Mouse (Mus musculus) liver, embryonic 14.5 days (tissue): ENCODE data around the gene Dusp12. TPM values are rescaled to one million over a fixed set of nuclear protein-coding genes. Genes with fewer than 3 reads are reported as not detected.

Source experiments
- ATAC-seq: fragments of 200-750 bp; cut with Nextera tagmentation; 2 replicates; pipeline ENCODE4 v1.8.0; 2017; ENCODE audit warnings: moderate number of reproducible peaks, mild to moderate bottlenecking, moderate library complexity; ENCODE audit not compliant: insufficient read depth
- DNase-seq, 3 experiments: peaks; one replicate each; pipeline ENCODE4 v3.0.0-alpha.2; 2012 to 2013; ENCODE audit warnings: low read depth in 3 of 3, low spot score in 3 of 3
- H3K27ac ChIP-seq: fragments of 300-500 bp; sonication (generic); 2 replicates; pipeline ENCODE4 v1.5.1; 2014; ENCODE audit warnings: moderate library complexity, mild to moderate bottlenecking, control low read depth, inconsistent platforms
- H3K27me3 ChIP-seq: fragments of 300-500 bp; sonication (generic); 2 replicates; pipeline ENCODE4 v1.6.1; 2014; ENCODE audit warnings: mild to moderate bottlenecking, low read length, moderate library complexity; ENCODE audit not compliant: control insufficient read depth, insufficient read depth
- H3K36me3 ChIP-seq: fragments of 300-500 bp; sonication (generic); replicated peaks from 2 replicates; pipeline ENCODE4 v1.6.1; 2014; ENCODE audit warnings: low read depth; ENCODE audit not compliant: control insufficient read depth, insufficient read depth
- H3K4me1 ChIP-seq, 2 experiments: fragments of 200-500 bp in 1 of 2; fragments of 300-500 bp in 1 of 2; sonication (generic) in 1 of 2; replicated peaks; 2 replicates each; pipeline ENCODE4 v1.6.1; 2012 to 2014; ENCODE audit warnings: antibody characterized with exemption in 1 of 2, inconsistent platforms in 1 of 2, low read length in 1 of 2; ENCODE audit not compliant: control insufficient read depth in 2 of 2, insufficient read depth in 2 of 2
- H3K4me2 ChIP-seq: fragments of 300-500 bp; sonication (generic); 2 replicates; pipeline ENCODE4 v1.6.1; 2014; ENCODE audit warnings: low read depth, mild to moderate bottlenecking, control low read depth, moderate library complexity
- H3K4me3 ChIP-seq, 2 experiments: fragments of 200-500 bp in 1 of 2; fragments of 300-500 bp in 1 of 2; sonication (generic) in 1 of 2; 2 replicates each; pipeline ENCODE4 v1.5.1; 2012 to 2014; ENCODE audit warnings: low read depth in 2 of 2, low read length in 2 of 2, mild to moderate bottlenecking in 2 of 2, control low read depth in 1 of 2, inconsistent platforms in 1 of 2, moderate library complexity in 1 of 2; ENCODE audit not compliant: insufficient read depth in 1 of 2
- H3K9ac ChIP-seq: fragments of 300-500 bp; sonication (generic); replicated peaks from 2 replicates; pipeline ENCODE4 v1.6.1; 2014; ENCODE audit warnings: mild to moderate bottlenecking, control low read depth, moderate library complexity
- H3K9me3 ChIP-seq: fragments of 300-500 bp; sonication (generic); 2 replicates; pipeline ENCODE4 v1.6.1; 2016; ENCODE audit warnings: low read length, mixed read lengths; ENCODE audit not compliant: control insufficient read depth
- CTCF ChIP-seq: IDR thresholded peaks from 2 replicates; pipeline ENCODE4 v1.5.1; 2016; ENCODE audit warnings: antibody characterized with exemption, low read depth, control low read depth
- EP300 ChIP-seq: IDR thresholded peaks from 2 replicates; pipeline ENCODE4 v1.6.1; 2016; ENCODE audit warnings: antibody characterized with exemption, low read depth
- WGBS: fragments of 180-500 bp; shearing (Covaris S2); extraction: QIAGEN DNeasy Blood & Tissue Kit; methylation state at CpG from one replicate; pipeline ENCODE4 v1.1.7; 2014; ENCODE audit not compliant: insufficient replicate concordance; 5-methylcytosine and 5-hydroxymethylcytosine counted together
- polyA plus RNA-seq, 2 experiments: library from polyadenylated mRNA; depleted of rRNA in 1 of 2; stranded (reverse) in 1 of 2; unstranded in 1 of 2; fragments of >200 nt; fragmentation: Nextera tagmentation in 1 of 2; extraction: Ambion mirVana in 1 of 2; gene quantifications; 2 replicates each; pipeline versions ENCODE4 v1.2.1 to v1.2.3; 2012 to 2014

Dusp12 gene
- polyA plus RNA-seq, 2 experiments = 13.6 to 19.1 TPM

GRCm38 (mm10) chr1:170929245-170929644 is 43.9 kb upstream of the Dusp12 start:
- DNase-seq (no peak), ATAC-seq (no peak)
- WGBS = 63% methylated on average over 4 of the region's 4 CpGs
- 0 out of 4 replicates have a peak, but pooled peaks cover 0 to 2% of the 10 kb centered on the region in 2 experiments for H3K4me1 ChIP-seq
- no peaks in the 10 kb centered on the region for H3K9me3 ChIP-seq
- no peak overlapping the region for H3K4me3 ChIP-seq
- no peak overlapping the region for H3K9ac ChIP-seq
- no peak overlapping the region for H3K4me2 ChIP-seq
- no peak overlapping the region for H3K27ac ChIP-seq
- H3K36me3 ChIP-seq = no peaks in the 10 kb centered on the region
- no peak for TF ChIP-seq CTCF
- TF ChIP-seq EP300 = no peak
- H3K27me3 ChIP-seq = no peaks in the 10 kb centered on the region

- DNase-seq (no peak), ATAC-seq (no peak)
- H3K4me3 ChIP-seq = no peak overlapping the region
- H3K36me3 ChIP-seq = no peaks in the 10 kb centered on the region
- no peaks in the 10 kb centered on the region for H3K9me3 ChIP-seq
- no peak overlapping the region for H3K4me2 ChIP-seq
- no peaks in the 10 kb centered on the region for H3K27me3 ChIP-seq
- no peak overlapping the region for H3K27ac ChIP-seq
- 0 out of 4 replicates have a peak, but pooled peaks cover 0 to 2% of the 10 kb centered on the region in 2 experiments for H3K4me1 ChIP-seq
- TF ChIP-seq CTCF = no peak
- no peak for TF ChIP-seq EP300
- H3K9ac ChIP-seq = no peak overlapping the region
- WGBS = 54% methylated on average over 2 of the region's 2 CpGs
Observed at GRCm38 (mm10) chr1:170928467-170928866, 43.1 kb upstream of the Dusp12 start.

DNA sequence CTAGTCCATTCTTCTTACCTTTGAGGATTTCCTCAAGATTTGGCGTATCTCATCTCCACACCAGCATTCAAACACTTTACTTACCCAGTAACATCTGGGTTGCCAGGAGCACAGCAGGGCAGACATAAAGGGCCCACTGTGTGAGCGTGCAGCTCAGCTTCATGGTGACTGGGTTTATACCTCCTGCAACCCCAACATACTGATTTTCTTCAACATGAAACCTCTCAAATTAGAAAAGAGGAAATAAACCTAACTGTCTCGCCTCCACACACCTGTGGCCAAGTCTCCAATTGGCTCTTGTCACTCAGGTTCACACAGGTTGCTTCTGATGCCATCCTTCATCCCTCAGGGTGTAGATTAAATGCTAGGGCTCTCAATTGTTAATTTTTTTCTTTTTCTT is 42.0 kb upstream of the Dusp12 start, which contains the start of gene Fcrla:
TSS of gene Fcrla (minus strand) at position 206 of the 400 bp plus-strand sequence.
- Histone ChIP-seq H3K4me1 (0 out of 4 replicates have a peak, but pooled peaks cover 0 to 2% of the 10 kb centered on the region in 2 experiments), H3K27me3 (no peaks in the 10 kb centered on the region), H3K4me3 (no peak within 1 kb of the TSS), H3K9ac (no peak within 1 kb of the TSS), H3K4me2 (no peak within 1 kb of the TSS), H3K27ac (no peak within 1 kb of the TSS), H3K9me3 (no peaks in the 10 kb centered on the region), H3K36me3 (no peaks in the 10 kb centered on the region)
- ATAC-seq (no peak), DNase-seq (no peak)
- 56% methylated on average over 3 of the region's 3 CpGs for WGBS
- TF ChIP-seq EP300 (no peak), CTCF (no peak)

DNA sequence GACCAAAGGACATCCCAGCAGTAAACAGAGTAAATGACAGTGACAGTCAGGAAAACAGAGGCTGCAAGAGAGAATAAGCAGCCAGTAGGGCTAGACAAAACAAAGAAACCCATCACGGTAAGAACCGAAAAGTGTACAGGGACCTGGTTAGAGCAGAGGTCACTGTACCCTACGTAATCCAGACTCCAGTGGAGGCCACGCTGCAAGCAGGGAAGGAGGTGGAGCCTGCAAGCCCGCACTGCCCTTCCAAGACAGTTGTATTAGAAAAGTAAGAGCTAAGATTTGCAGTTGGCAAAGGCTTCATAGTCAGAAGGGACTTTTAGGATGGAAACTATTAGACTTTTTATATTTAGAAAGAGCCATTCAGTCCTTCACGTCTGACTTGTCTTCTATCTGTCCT is 41.6 kb upstream of the Dusp12 start:
- Histone ChIP-seq H3K27ac (no peak overlapping the region), H3K9me3 (no peaks in the 10 kb centered on the region), H3K36me3 (no peaks in the 10 kb centered on the region), H3K4me2 (no peak overlapping the region), H3K4me1 (0 out of 4 replicates have a peak, but pooled peaks cover 0 to 2% of the 10 kb centered on the region in 2 experiments), H3K27me3 (no peaks in the 10 kb centered on the region), H3K4me3 (no peak overlapping the region), H3K9ac (no peak overlapping the region)
- 57% methylated on average over 6 of the region's 6 CpGs for WGBS
- DNase-seq (no peak), ATAC-seq (no peak)
- TF ChIP-seq EP300 = no peak
- no peak for TF ChIP-seq CTCF

DNA sequence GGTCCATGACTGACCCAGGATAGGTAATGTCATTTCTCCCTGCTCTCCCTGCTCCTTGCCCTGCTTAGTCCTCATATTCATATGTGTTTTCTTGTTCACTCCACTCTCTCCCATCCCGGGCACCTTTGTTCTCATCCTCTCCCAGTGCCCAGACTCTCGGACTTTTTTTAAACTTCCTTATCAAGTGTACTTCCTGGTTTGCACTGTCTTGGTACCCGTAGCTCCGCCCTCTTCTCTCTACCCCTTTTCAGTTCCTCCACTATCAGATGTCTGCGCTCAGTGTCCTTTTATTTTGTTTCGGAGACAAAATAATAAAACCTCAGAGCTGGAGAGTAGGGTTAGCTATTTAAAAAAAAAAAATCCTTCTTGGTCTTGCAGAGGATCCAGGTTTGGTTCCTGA is 39.1 kb upstream of the Dusp12 start:
- no peak for ATAC-seq
- peak in 1 of 3 experiments; percentile 44 for DNase-seq
- no peaks in the 10 kb centered on the region for H3K9me3 ChIP-seq
- no peak overlapping the region for H3K27ac ChIP-seq
- no peaks in the 10 kb centered on the region for H3K27me3 ChIP-seq
- H3K4me1 ChIP-seq = 0 out of 4 replicates have a peak, but pooled peaks cover 0 to 2% of the 10 kb centered on the region in 2 experiments
- no peak overlapping the region for H3K9ac ChIP-seq
- WGBS = 20% methylated on average over 6 of the region's 6 CpGs
- TF ChIP-seq EP300 (no peak), CTCF (no peak)
- no peaks in the 10 kb centered on the region for H3K36me3 ChIP-seq
- peak overlapping the region in 1 of 2 experiments; percentile 18; a peak in 1 of 4 replicates for H3K4me3 ChIP-seq
- H3K4me2 ChIP-seq = peak overlapping the region; percentile 42
